Mouse (Mus musculus): ENCODE results near the gene Olfml2b.

Olfml2b gene

DNA sequence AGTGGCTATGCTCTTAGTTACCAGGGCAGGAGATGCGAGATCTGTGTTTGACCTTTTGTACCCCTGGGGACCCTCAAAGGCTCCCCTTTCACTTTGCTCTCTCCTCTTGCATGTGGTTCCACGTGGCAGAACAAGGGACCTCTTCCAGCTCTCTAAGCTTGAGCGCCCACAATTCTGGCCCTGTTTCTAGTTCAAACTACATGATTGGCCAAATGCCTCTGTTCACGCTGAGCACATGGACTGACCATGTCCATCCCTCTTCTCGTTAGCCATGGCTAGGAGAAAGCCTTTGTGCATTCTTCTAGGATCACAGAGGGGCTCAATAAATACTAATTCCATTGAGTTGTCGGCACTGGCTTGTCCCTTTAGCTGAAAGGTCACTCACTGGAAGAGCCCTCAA, 51.0 kb downstream of the Olfml2b start:
- no peak for DNase-seq (ENCODE audit: low read depth, low spot score)

DNA sequence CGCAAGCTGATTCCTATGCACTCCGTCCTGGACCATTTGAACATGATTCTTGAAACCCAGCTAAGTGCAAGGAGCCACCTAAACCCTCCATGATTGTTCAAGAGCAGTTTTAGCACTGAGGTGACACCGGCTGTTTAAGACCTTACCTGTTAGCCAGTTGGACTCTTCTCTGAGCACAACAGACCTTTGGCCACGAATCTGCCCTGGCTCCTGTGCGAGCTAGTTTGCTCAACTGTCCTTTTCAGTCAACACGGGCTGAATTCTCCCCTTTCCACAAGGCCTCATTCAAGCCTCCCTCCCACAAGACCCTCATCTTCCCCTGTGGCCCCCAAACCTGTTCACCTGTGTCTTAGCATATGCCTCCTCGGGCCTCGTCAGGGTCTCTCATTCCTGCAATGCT, 52.7 kb downstream of the Olfml2b start:
- DNase-seq (ENCODE audit: low read depth, low spot score) = no peak

DNA sequence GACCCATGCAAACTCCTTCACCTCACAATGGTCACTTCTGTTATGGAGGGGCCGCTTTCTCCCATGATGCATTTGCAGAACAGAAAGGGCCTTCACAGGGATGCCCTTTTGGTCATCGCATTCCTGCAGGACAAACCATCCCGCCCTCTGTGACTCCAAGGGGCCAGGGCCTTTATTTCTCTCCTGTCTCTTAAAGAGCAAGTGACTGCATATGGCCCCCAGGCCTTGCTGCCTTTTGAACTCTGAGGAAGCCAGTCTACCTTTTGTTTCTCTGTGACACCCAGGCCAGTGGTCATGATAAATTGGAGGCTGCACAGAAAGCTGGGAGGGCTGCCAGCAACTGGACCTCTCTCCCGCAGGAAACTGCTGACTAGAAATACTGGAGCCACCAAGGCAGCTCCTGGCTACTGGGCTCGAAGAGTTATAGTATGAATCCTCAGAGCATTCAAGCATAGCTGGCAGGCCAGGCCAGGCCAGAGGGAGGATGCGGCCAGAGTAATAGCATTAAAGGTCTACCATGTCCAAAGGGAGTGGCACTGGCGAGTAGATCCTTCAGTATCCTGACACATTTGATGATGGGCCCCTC, 53.5 kb downstream of the Olfml2b start:
- no peak for DNase-seq (ENCODE audit: low read depth, low spot score)

DNA sequence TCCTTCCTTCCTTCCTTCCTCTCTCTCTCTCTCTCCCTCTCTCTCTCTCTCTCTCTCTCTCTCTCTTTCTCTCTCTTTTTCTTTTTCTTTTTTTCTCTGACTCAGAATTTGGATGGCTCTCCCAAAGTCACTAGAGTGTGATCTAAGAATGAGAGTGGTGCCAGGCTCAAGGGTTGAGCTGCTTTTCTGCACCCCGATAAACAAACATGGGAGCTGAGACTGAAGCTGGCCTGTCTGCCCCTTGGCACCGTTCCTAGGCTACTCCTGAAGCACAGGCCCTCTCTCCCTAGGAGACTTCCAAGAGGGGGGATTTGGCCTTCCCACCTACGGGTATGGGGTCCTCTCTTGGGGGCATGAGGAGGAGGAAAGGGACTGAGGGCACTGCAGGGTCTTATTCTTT, 54.4 kb downstream of the Olfml2b start:
- no peak for DNase-seq (ENCODE audit: low read depth, low spot score)

DNA sequence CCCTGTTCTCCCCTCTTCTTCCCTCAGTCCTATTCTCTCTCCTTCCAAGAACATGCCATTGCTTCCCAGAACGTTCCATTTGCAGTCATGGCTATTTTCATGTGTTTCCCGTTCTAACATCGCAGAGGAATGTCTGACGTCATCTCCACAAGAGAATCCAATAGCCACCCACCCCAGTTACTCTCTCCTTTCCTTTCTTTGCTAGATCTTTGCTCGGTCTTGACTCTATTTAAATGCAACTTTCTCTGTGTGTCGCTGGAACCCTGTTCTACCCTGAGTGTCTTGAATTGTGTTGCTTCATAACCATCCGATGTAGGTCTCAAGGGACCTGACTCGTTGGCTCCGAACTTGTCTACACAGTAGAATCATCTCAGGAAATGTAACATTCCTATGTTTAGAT, 55.2 kb downstream of the Olfml2b start:
- DNase-seq (ENCODE audit: low read depth, low spot score) = no peak

DNA sequence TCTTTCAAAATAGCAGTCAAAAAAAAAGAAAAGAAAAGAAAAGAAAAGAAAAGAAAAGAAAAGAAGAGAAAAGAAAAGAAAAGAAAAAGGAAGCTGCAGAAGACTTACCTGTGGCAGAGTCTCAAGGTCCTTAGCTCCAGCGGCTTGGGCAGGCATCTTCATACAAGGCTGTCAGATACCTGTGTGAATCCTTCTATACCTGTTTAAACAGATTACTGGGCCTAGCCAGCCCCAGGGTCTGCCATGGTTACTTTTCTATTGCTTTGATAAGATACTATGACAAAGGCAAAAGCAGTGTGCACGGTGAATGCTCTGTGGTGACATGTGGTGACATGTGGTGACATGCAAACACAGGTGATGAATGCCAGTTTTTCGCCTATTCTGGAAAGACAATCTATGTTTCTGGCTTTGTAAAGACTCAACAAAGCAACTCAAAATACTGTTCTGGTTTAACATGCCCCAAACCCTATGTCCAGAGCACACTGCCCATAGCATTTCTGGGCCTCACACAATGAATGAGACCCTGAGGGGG, 56.2 kb downstream of the Olfml2b start:
- DNase-seq (ENCODE audit: low read depth, low spot score) = no peak

DNA sequence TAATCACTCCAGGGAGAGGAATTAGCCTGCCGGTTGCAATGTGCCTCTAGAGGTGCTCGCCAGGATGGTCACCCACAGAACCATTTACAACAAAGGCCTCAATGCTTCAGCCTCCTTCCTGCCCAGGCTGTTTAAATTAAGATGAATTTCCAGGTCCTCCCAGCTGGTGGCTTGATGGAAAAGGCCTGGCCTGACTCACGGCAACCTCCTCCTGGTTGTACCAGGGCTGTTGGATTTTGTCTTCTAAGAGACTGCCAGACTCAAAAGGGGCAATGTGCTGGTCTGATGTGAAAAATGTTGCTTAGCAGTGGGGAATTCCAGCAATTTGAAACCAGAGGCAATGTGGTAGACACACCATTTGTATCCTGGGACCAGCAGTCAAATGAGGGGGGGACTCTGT, 56.8 kb downstream of the Olfml2b start:
- DNase-seq (ENCODE audit: low read depth, low spot score) = no peak

DNA sequence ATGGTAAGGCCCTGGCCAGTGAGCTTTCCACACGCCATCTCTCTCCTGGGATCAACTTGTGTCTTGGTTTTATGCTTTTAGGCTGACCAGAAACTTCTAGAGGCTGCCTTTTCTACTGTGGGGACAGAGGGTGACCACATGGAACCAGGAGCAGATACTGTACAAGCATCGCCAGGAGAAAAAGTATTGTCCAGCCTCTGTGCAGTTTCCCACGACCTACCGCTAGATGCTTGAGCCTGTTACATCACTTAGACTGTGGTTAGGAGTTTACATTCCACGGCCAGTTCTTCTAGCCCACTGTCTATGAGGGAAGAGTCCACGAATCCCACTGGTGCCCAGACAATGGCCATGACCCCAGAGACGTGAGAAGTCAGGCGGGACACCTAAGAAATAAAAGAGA, 57.2 kb downstream of the Olfml2b start:
- DNase-seq (ENCODE audit: low read depth, low spot score) = no peak

DNA sequence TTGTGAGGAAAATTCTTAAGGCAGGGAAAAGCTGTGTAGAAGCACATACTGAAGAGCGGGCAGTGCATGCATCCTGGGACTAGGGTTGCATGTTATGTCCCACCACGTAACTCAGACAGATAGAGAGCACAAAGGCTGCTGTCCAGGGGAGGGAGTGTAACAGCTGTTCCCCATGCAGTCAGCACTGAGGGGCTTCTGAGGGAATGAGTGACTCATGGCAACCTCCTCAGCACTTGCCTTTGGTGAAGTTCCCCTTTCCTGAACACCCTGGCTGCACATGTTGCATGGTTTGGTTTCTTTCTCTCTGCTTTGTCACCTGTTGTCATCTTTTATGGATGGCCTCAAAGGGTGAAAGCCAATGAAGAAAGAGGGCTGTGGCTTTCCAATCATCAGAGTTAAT, 57.9 kb downstream of the Olfml2b start:
- no peak for DNase-seq (ENCODE audit: low read depth, low spot score)

DNA sequence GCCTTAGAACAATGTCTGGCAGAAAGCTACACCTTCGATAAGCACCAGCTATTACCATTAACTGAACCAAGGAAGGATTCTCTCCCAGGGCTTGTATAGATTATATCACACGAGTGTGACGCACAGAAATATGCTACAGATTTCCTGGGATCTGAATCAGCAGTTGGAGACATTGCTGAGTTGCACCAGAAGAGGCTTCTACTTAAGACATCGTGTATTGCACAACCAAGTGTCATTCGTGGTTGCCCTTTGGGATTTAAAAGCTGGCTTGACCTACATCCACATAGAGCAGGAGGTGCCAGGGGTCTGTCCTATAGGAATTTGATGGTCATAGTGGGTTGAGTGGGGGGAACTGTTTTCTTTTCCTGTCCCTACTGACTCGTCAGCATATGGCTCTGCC, 58.6 kb downstream of the Olfml2b start:
- DNase-seq (ENCODE audit: low read depth, low spot score) = no peak

DNA sequence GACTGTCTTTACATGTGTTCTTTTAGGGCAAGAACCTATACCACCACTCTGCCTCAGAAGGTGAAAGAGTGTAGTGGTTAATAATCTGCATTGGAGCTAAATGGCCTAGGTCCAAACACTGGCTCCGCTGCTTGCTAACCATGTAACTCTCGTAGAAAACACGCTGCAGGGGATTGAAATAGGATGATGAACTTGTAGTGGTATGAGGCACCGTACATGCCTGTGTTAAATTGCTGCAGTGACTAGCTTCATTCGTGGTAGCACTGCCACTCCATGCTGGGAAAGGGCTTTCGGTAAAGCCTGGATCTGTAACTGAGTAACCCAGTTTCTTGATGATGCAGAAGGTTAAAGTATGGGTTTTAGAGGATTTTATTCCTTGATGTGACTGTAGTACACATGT, 59.8 kb downstream of the Olfml2b start:
- DNase-seq (ENCODE audit: low read depth, low spot score) = no peak

DNA sequence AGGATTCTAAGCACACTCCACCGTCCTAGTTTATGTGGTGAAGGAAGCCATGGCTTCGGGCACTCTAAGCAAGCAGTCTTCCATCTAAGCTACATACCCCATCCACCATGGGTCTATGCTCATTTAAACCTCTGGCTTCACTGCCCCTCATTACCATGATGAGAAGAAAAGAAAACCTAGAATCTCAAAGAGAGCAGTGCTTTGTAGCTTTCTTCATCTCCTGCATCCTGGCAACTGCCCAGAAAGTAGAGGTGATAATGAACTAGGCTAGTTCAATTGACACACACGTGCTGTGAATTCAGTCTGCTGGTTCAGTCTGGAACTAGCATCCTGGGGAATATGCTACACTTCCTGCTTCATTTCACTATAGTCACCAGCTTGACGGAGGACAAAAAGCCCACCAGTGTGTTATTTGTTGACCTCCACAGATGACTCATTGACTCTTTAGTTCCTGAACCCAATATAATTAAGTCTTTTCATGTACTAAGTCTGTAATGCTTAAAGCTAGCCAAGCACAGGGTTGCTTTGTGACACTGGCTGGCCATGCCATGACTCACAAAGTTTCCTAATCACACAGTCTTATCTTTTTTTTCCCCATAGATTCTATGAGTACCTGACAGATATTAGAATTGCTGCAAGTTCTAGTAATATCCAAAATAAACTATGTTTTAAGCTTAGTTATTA, 60.7 kb downstream of the Olfml2b start:
- no peak for DNase-seq (ENCODE audit: low read depth, low spot score)

DNA sequence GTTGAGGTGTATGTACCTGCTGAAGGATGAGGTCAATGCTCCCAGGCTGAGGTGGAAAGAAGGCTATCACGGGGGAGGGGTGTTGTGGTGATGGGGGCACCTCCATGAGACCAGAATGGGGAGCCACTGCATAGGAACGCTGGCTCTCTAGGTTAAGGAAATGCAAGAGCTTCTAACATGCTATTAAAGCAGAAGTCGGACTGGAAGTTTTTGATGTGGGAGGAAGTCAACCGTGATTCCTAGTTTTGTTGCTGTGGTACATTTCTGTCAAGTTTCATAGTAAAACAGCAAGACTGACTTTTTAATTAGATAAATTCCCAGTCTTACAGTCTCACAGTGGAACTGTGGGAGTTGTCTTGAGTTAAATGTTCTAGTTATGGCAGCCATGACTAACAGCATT, 61.7 kb downstream of the Olfml2b start:
- DNase-seq (ENCODE audit: low read depth, low spot score) = no peak

DNA sequence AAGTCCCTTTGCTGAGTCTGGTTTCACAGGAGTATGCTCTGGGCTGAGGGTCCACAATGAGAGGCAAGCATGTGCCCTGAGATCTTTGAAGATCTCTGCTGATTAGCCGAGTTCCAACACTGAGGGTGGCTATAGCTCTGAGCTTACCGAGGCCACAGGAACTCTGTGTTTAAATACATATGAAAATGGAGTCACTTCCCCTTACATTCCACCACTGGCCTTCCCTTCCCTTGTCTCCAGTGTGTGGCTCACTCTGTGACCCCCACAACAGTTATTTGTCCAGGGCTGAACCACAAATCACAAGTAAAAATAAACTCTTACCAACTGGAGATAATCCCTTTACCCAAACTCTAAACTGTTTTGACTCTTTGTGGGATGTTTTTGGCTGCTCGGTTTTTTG, 64.7 kb downstream of the Olfml2b start:
- no peak for DNase-seq (ENCODE audit: low read depth, low spot score)

DNA sequence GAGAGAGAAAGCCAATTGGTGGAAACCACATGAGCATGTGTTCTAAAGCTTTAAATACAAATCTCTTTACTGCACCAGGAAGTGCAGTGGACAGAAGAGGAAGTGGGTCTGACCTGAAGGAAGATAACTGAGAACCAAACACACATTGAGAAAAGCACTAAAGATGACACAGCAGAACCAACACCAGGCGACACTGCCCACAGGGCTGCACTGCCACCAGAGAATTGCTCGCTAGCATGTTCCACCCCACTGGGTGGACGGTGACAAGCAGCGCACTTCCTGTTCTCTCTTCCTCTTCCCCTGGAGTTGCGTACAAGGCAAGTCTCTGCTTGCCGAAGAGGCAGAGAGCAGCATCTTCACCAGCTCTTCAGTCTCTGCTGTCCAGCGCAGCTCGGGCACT, 65.1 kb downstream of the Olfml2b start:
- DNase-seq (ENCODE audit: low read depth, low spot score) = no peak

DNA sequence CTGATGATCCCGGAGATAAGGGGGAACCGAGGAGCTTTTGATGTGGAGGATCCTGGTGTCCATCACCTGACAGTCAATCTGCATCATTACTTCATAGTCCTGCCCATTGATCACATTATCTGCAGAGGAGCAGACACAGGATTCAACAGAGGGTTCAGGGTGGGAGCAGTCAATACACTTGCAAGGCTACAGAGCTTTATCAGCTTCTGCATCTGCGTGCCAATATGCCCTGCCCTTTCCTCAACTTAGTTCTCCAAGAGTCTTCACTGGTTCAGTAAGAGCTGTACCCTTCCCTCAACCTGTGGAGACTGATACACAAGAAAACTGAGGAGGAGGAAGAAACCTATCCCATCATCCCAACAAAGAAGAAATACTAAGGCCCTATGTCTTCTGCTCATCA, 65.6 kb downstream of the Olfml2b start:
- DNase-seq (ENCODE audit: low read depth, low spot score) = no peak

DNA sequence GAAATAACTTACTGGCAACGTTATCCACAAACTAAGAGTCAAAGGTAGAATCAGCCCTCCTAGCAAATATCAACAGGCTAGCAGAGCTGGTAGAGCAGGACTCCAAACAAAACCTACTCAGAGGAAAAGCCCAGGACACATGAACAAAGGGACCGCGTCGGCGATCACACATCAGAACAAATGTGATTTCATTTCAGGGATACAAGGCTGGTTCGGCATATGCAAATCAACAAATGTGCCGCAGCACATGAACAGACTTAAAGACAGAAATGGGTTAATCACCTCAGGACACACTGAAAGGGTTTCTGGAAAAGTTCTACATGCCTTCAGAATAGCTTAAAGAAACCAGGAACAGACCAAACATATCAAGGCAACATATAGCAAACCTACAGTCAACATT, 67.4 kb downstream of the Olfml2b start:
- DNase-seq (ENCODE audit: low read depth, low spot score) = no peak

DNA sequence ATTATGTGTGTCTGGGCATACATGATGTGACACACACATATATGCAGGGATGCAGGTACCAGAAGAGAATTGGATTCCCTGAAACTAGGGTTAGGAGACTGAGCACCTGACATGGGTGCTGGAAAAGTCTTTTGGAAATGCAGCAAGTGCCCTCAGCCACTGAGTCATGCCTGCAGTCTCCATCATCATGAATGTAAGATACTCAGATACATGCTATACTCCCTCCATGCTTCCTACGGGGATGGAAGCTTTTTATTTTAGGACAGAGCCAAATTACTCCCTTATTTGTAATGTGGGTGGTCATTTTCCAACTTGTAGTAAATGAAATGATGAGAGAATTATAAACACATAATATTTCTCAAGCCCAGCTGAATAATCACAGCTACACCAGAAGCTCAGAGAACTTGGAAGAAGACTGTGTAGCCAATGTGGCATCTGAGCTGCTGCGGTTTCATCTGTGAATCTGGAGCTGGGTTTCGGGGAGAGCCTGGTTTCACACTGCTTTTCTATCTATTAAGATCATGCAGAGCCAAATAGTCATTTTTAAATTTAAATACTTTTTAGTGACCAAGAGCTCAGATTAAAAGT, 73.0 kb downstream of the Olfml2b start:
- no peak for DNase-seq (ENCODE audit: low read depth, low spot score)

DNA sequence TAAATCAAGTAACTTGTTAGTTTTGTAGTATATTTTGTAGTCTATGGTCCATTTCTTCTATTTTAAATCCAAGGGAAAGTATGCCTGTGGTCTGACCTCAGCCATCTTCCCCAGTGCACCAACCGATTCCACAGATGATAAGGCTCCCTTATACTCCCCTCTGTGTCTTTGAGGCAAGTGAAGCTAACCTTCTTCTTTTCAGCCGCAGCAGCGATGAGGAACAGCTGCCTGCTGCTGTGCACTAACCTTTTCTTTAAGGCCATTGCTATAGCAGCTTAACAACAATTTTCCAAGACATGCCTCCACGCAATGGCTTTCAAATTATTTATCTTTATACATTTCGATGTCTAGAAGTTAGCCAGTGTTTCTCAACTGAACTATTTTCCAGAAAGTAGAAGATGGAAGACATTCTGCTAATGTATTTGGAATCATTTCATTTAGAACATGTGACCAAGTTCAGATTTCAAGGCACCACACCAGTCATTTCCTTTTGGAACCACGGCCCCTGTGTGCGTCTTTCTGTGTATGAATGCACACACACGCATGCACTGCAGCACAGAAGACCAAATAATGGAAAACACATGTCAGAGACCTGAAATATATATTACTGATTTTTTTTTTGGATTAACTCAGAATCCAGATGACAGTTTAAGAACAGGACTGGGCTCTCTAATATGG, 73.9 kb downstream of the Olfml2b start:
- no peak for DNase-seq (ENCODE audit: low read depth, low spot score)

DNA sequence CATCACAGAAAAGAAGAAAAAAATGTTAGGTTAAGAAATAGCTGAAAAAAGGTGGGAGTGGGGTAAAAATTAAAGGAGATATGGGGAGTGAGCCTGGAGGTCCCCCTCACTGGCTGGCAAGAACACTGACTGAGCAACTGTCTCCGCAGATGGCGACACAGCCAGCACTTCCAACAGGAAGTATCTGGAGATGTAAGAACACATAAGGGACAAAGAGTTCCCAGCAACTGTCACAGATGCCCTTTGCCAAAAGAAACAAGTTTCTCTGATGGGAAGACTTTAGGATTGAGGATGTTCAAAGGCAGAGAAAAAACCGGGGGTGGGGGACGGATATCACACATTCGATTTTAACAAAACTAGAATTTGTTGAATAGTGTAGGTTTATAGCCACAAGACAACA, 77.2 kb downstream of the Olfml2b start:
- DNase-seq (ENCODE audit: low read depth, low spot score) = no peak

DNA sequence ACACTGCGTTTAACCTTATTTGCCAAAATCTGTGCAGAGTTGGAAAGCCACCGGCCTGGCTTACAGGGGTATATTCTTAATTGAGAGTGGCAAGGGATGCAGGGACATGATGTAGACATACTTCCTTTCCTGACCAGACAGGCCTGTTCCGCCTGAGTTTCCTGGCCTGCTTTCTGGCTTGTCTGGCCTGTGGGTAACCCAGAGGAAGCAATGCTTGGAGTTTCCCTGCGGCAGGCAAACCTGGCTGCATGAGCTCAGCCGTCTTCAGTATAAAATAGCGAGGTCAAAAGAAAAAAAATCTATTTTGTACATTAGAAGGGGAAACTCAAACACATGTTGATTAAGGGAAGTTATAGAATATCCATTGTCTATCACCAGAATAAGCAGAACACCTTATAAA, 84.2 kb downstream of the Olfml2b start:
- no peak for DNase-seq (ENCODE audit: low read depth, low spot score)

DNA sequence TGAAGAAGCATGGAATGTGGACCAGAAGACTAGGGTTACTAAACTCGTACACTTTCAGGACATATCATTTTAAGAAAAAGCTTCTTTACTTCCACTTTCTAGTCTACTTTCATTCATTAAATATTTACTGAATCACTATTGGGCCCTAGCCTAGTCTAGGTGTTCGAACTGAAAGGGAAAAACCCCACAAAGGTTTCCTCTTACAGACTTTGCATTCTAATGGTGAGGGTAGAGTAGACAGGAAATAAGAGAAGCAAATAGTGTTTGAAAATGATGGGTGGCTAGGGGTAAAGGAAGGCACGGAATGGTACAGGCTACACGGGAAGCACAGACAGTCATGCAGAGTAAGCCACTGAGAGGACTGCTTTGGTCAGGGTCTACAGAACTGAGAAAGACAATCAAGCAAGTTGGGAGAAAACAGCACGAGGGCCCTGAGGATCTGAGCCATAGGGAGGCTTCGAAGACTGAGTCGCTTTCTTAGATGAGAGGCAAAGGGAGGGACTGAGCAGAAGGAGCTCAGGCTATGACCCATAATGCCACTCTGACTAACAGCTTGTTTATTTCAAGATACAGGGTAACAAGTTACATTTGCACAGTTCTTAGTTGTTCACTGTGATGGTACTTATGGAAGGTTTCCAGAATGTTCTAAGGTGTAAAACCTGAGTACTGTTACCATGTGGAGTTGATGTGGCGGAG, 85.1 kb downstream of the Olfml2b start:
- no peak for DNase-seq (ENCODE audit: low read depth, low spot score)
